Mouse (Mus musculus) midbrain, embryonic 16.5 days (tissue): ENCODE results near the gene Gm5127. TPM values are rescaled to one million over a fixed set of nuclear protein-coding genes. Genes with fewer than 3 reads are reported as not detected.

Source experiments
- ATAC-seq: fragments of 200-750 bp; cut with Nextera tagmentation; 2 replicates; pipeline ENCODE4 v1.8.0; 2017; ENCODE audit warnings: moderate TSS enrichment
- H3K27ac ChIP-seq: fragments of 300-500 bp; sonication (generic); 2 replicates; pipeline ENCODE4 v1.5.1; 2014; ENCODE audit warnings: mild to moderate bottlenecking, low read length, mixed read lengths
- H3K27me3 ChIP-seq: fragments of 300-500 bp; sonication (generic); 2 replicates; pipeline ENCODE4 v1.6.1; 2014; ENCODE audit warnings: low read depth, low read length, mixed read lengths; ENCODE audit not compliant: control insufficient read depth, insufficient read depth
- H3K36me3 ChIP-seq: fragments of 300-500 bp; sonication (generic); 2 replicates; pipeline ENCODE4 v1.6.1; 2014; ENCODE audit warnings: mild to moderate bottlenecking, low read length, moderate library complexity, mixed read lengths; ENCODE audit not compliant: control insufficient read depth, insufficient read depth
- H3K4me1 ChIP-seq: fragments of 300-500 bp; sonication (generic); 2 replicates; pipeline ENCODE4 v1.6.1; 2014; ENCODE audit warnings: mild to moderate bottlenecking, low read length, mixed read lengths; ENCODE audit not compliant: control insufficient read depth, insufficient read depth
- H3K4me2 ChIP-seq: fragments of 300-500 bp; sonication (generic); 2 replicates; pipeline ENCODE4 v1.6.1; 2014; ENCODE audit warnings: mild to moderate bottlenecking, low read length, mixed read lengths
- H3K4me3 ChIP-seq: fragments of 300-500 bp; sonication (generic); 2 replicates; pipeline ENCODE4 v1.5.1; 2014; ENCODE audit warnings: low read depth, mild to moderate bottlenecking, low read length, moderate library complexity, mixed read lengths
- H3K9ac ChIP-seq: fragments of 300-500 bp; sonication (generic); 2 replicates; pipeline ENCODE4 v1.6.1; 2014; ENCODE audit warnings: low read depth, low read length, mixed read lengths
- H3K9me3 ChIP-seq: fragments of 300-500 bp; sonication (generic); replicated peaks from 2 replicates; pipeline ENCODE4 v1.6.1; 2014; ENCODE audit warnings: mild to moderate bottlenecking, low read length, mixed read lengths; ENCODE audit not compliant: control insufficient read depth, poor library complexity, severe bottlenecking
- WGBS: fragments of 180-500 bp; shearing (Covaris S2); extraction: QIAGEN DNeasy Blood & Tissue Kit; methylation state at CpG from one replicate; pipeline ENCODE4 v1.1.7; 2014; 5-methylcytosine and 5-hydroxymethylcytosine counted together
- polyA plus RNA-seq: library from polyadenylated mRNA; unstranded; fragments of >200 nt; fragmentation: Nextera tagmentation; extraction: Ambion mirVana; gene quantifications from 2 replicates; pipeline ENCODE4 v1.2.1, GENCODE M21; 2015

Gene Gm5127
- polyA plus RNA-seq, 1 experiment from 2014 or later, result 0.13 TPM

GRCm38 (mm10) chrX:106603386-106603785 lies 20.4 kb downstream of the Gm5127 start, which contains the start of gene Cysltr1:
Gene Cysltr1, minus strand, starts transcription at chrX:106603679.
- Histone ChIP-seq H3K4me2 (peak within 1 kb of the TSS; percentile 10; the same call in 1 of the 2 replicates), H3K36me3 (no peaks in the 10 kb centered on the region), H3K4me3 (no peak within 1 kb of the TSS), H3K27ac (no peak within 1 kb of the TSS), H3K9ac (no peak within 1 kb of the TSS), H3K27me3 (no peaks in the 10 kb centered on the region; the same call in 1 of the 2 replicates), H3K9me3 (no peaks in the 10 kb centered on the region), H3K4me1 (no peaks in the 10 kb centered on the region)
- ATAC-seq, result no peak
- WGBS, result 25% methylated on average over 6 of the region's 6 CpGs

DNA sequence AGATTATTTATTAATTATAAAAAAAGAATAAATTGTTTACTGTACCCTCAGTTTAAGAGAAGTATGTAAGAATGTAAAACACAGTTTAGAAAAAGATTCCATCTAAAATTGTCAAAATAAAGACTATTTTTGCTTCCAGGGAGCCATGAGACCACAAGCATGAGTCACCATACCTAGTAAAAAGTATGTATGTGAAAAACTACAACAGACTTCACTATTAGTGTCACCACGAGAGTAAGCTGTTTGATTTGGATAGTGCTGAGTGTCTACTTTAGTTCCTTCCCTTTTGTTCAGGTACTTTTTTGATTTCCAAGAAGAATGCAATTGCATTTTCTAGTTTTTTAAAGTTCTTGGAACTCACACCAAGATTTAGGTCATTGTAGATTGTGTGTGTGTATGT lies 39.5 kb downstream of the Gm5127 start:
- no peaks in the 10 kb centered on the region for H3K9me3 ChIP-seq
- ATAC-seq, result no peak
- H3K4me2 ChIP-seq, result no peak overlapping the region
- no peaks in the 10 kb centered on the region for H3K27me3 ChIP-seq
- no peaks in the 10 kb centered on the region for H3K4me1 ChIP-seq
- no peak overlapping the region for H3K27ac ChIP-seq
- no peaks in the 10 kb centered on the region for H3K36me3 ChIP-seq
- WGBS, result 65% methylated on average over 1 of the region's 1 CpGs
- H3K4me3 ChIP-seq, result no peak overlapping the region
- H3K9ac ChIP-seq, result no peak overlapping the region

DNA sequence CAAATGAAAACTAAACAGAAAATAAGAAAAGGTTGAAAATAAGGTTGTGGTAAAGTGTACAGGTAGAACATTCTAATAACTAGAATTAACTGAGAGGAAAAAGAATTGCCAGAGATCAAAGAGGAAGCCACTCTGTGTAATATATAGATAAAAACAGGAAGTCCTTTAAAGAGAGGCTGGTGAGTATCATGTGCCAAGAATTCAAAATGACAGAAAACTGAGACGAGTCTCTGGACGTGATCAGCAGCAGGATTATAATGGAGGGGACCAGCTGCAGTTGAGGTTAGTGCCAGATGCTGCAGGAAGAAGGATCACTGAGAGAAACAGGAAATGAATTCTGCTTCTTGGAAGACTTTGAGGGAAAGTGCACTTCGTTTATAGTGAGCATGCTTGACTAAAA lies 40.7 kb downstream of the Gm5127 start:
- Histone ChIP-seq H3K9me3 (no peaks in the 10 kb centered on the region), H3K9ac (no peak overlapping the region), H3K4me3 (no peak overlapping the region), H3K27ac (no peak overlapping the region), H3K27me3 (no peaks in the 10 kb centered on the region), H3K4me1 (no peaks in the 10 kb centered on the region), H3K4me2 (no peak overlapping the region), H3K36me3 (no peaks in the 10 kb centered on the region)
- no peak for ATAC-seq
- 57% methylated on average over 3 of the region's 3 CpGs for WGBS

- H3K36me3 ChIP-seq, result no peaks in the 10 kb centered on the region
- no peaks in the 10 kb centered on the region for H3K9me3 ChIP-seq
- WGBS, result 100% methylated on average over 1 of the region's 1 CpGs
- H3K4me2 ChIP-seq, result no peak overlapping the region
- H3K4me1 ChIP-seq, result no peaks in the 10 kb centered on the region
- no peak overlapping the region for H3K9ac ChIP-seq
- no peak for ATAC-seq
- no peak overlapping the region for H3K4me3 ChIP-seq
- H3K27me3 ChIP-seq, result no peaks in the 10 kb centered on the region
- no peak overlapping the region for H3K27ac ChIP-seq
These were observed 45.5 kb downstream of the Gm5127 start for GRCm38 (mm10) chrX:106628514-106628913.

- Histone ChIP-seq H3K4me2 (no peak overlapping the region), H3K4me1 (no peaks in the 10 kb centered on the region), H3K9ac (no peak overlapping the region), H3K9me3 (no peaks in the 10 kb centered on the region), H3K36me3 (no peaks in the 10 kb centered on the region), H3K4me3 (no peak overlapping the region), H3K27ac (no peak overlapping the region), H3K27me3 (no peaks in the 10 kb centered on the region)
- no peak for ATAC-seq
These were observed 50.6 kb downstream of the Gm5127 start for GRCm38 (mm10) chrX:106633543-106633942.

GRCm38 (mm10) chrX:106634799-106635541 lies 52.0 kb downstream of the Gm5127 start:
- H3K4me1 ChIP-seq, result no peaks in the 10 kb centered on the region
- ATAC-seq, result no peak
- no peak overlapping the region for H3K4me3 ChIP-seq
- no peaks in the 10 kb centered on the region for H3K27me3 ChIP-seq
- H3K9ac ChIP-seq, result no peak overlapping the region
- H3K4me2 ChIP-seq, result no peak overlapping the region
- H3K36me3 ChIP-seq, result no peaks in the 10 kb centered on the region
- H3K9me3 ChIP-seq, result no peaks in the 10 kb centered on the region
- H3K27ac ChIP-seq, result no peak overlapping the region
- 85% methylated on average over 3 of the region's 3 CpGs for WGBS

DNA sequence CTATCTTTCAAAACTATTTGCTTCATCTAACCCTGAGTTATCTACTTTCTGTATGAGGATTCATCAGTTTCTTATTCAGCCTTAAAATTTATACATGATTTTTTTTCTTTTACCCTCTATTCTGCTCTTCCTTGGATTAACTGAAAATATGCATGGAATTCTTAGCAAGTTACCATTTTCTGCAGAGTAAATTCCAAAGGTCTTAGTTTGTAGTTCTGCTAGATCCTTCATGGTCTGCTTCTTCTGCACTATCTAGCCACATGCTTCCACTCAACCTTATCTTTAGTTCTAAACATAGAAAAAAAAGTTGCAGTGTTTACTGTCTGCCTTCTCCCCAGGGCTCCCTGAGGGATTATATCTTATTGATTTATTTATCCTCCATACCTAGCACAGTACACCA lies 79.1 kb downstream of the Gm5127 start:
- ATAC-seq, result no peak
- Histone ChIP-seq H3K4me1 (no peaks in the 10 kb centered on the region), H3K4me2 (no peak overlapping the region), H3K27me3 (no peaks in the 10 kb centered on the region), H3K27ac (no peak overlapping the region), H3K36me3 (no peaks in the 10 kb centered on the region), H3K4me3 (no peak overlapping the region), H3K9ac (no peak overlapping the region), H3K9me3 (no peaks in the 10 kb centered on the region)

DNA sequence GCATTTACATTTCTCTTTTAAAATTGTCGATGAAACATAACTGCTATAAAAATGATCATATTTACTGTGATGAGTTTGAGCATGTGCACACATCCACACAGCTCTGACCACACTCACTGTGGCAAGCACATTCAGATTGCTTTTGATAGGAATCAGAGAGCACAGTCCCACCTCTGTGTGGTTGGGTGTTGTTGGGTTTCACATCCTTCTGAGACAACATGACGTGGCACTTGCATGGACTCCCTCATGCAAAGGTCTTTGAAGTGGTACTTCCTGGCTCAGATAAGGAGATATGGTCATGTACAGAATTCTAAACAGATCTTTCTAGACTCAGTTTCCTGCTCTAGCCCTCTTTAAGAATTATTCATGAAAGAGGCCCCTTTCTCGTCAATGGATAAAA lies 121.6 kb downstream of the Gm5127 start:
- H3K9ac ChIP-seq, result no peak overlapping the region
- no peak overlapping the region for H3K27ac ChIP-seq
- no peaks in the 10 kb centered on the region for H3K9me3 ChIP-seq
- no peak overlapping the region for H3K4me3 ChIP-seq
- H3K4me2 ChIP-seq, result no peak overlapping the region
- H3K27me3 ChIP-seq, result no peaks in the 10 kb centered on the region
- no peaks in the 10 kb centered on the region for H3K4me1 ChIP-seq
- no peaks in the 10 kb centered on the region for H3K36me3 ChIP-seq
- no peak for ATAC-seq
- WGBS, result 83% methylated on average over 3 of the region's 3 CpGs

DNA sequence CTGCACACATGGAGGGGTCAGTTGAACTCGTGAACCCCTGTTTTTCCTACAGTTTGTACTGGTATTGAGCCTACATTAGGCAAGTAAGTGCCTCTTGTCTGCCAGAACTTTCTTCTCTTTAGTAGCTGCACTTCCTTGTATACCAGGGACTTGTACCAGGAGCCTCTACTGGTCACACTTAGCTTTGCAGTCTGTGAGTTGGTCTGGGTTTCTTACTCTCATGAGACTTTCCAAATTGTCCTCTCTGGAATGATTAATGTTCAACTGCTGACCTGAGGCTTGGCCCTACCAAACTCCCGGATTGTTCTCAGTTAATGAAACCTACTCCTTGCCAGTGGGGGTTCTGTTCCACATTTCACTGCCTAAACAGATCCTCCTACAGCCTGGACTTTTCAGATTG lies 134.2 kb downstream of the Gm5127 start:
- H3K9ac ChIP-seq, result no peak overlapping the region
- ATAC-seq, result no peak
- WGBS, result 50% methylated on average over 2 of the region's 2 CpGs

More for the DNA sequence above, 134.2 kb downstream of the Gm5127 start:
- H3K4me2 ChIP-seq, result no peak overlapping the region
- no peak overlapping the region for H3K4me3 ChIP-seq
- no peaks in the 10 kb centered on the region for H3K36me3 ChIP-seq
- no peaks in the 10 kb centered on the region for H3K27me3 ChIP-seq
- no peaks in the 10 kb centered on the region for H3K9me3 ChIP-seq
- no peaks in the 10 kb centered on the region for H3K4me1 ChIP-seq
- H3K27ac ChIP-seq, result no peak overlapping the region
